Mouse (Mus musculus) forebrain, embryonic 12.5 days (tissue): ENCODE results near the gene Ppfia4. TPM values are rescaled to one million over a fixed set of nuclear protein-coding genes. Genes with fewer than 3 reads are reported as not detected.

Source experiments
- ATAC-seq: fragments of 200-750 bp; cut with Nextera tagmentation; 2 replicates; pipeline ENCODE4 v1.8.0; 2017; ENCODE audit warnings: moderate TSS enrichment; ENCODE audit not compliant: low FRiP score
- H3K27ac ChIP-seq: fragments of 300-500 bp; sonication (generic); 2 replicates; pipeline ENCODE4 v1.5.1; 2016; ENCODE audit warnings: mild to moderate bottlenecking
- H3K27me3 ChIP-seq: fragments of 300-500 bp; sonication (generic); 2 replicates; pipeline ENCODE4 v1.6.1; 2016; ENCODE audit warnings: mild to moderate bottlenecking
- H3K36me3 ChIP-seq: fragments of 300-500 bp; sonication (generic); replicated peaks from 2 replicates; pipeline ENCODE4 v1.6.1; 2016; ENCODE audit warnings: mild to moderate bottlenecking
- H3K4me1 ChIP-seq: fragments of 300-500 bp; sonication (generic); 2 replicates; pipeline ENCODE4 v1.6.1; 2016
- H3K4me2 ChIP-seq: fragments of 300-500 bp; sonication (generic); 2 replicates; pipeline ENCODE4 v1.6.1; 2016; ENCODE audit warnings: mild to moderate bottlenecking, moderate library complexity
- H3K4me3 ChIP-seq: fragments of 300-500 bp; sonication (generic); replicated peaks from 2 replicates; pipeline ENCODE4 v1.5.1; 2016; ENCODE audit warnings: mild to moderate bottlenecking
- H3K9ac ChIP-seq: fragments of 300-500 bp; sonication (generic); 2 replicates; pipeline ENCODE4 v1.6.1; 2016; ENCODE audit warnings: mild to moderate bottlenecking
- H3K9me3 ChIP-seq: fragments of 300-500 bp; sonication (generic); 2 replicates; pipeline ENCODE4 v1.6.1; 2016
- WGBS: fragments of 180-500 bp; shearing (Covaris S2); methylation state at CpG from one replicate; pipeline ENCODE4 v1.1.7; 2016; 5-methylcytosine and 5-hydroxymethylcytosine counted together
- polyA plus RNA-seq: library from polyadenylated mRNA; unstranded; fragments of >200 nt; fragmentation: Nextera tagmentation; extraction: Ambion mirVana; gene quantifications from 2 replicates; pipeline ENCODE4 v1.2.1, GENCODE M21; 2016

The Ppfia4 gene
- polyA plus RNA-seq, 1 experiment from 2014 or later: 3.2 TPM

DNA sequence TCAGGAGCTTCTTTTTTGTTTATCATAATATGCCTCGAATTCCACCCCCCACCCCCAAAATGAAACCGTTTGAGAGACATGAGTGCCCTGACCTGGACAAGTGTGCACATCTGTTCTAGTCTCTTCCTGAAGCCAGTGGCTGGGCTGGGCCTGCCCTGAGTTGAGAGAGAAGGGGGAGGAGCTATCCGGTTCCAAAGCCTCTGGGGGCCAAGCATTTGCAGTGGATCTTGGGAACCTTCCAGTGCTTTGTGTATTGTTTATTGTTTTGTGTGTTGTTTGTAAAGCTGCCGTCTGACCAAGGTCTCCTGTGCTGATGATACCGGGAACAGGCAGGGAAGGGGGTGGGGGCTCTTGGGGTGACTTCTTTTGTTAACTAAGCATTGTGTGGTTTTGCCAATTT, 40.7 kb downstream of the Ppfia4 start:
- WGBS: 23% methylated on average over 5 of the region's 5 CpGs
- ATAC-seq: no peak
- no peaks in the 10 kb centered on the region for H3K9me3 ChIP-seq
- no peak overlapping the region for H3K27ac ChIP-seq
- no peak overlapping the region for H3K9ac ChIP-seq
- H3K4me3 ChIP-seq: no peak overlapping the region
- H3K36me3 ChIP-seq: no peaks in the 10 kb centered on the region
- peaks cover 5% of the 10 kb centered on the region for H3K27me3 ChIP-seq
- no peak overlapping the region for H3K4me2 ChIP-seq
- peaks cover 16% of the 10 kb centered on the region for H3K4me1 ChIP-seq

- no peak overlapping the region for H3K9ac ChIP-seq
- ATAC-seq: no peak
- no peak overlapping the region for H3K4me2 ChIP-seq
- no peak overlapping the region for H3K4me3 ChIP-seq
- no peaks in the 10 kb centered on the region for H3K9me3 ChIP-seq
- H3K36me3 ChIP-seq: no peaks in the 10 kb centered on the region
- H3K4me1 ChIP-seq: peaks cover 16% of the 10 kb centered on the region
- 79% methylated on average over 8 of the region's 8 CpGs for WGBS
- H3K27me3 ChIP-seq: no peaks in the 10 kb centered on the region
- no peak overlapping the region for H3K27ac ChIP-seq
Observed at GRCm38 (mm10) chr1:134291555-134291954, 41.2 kb downstream of the Ppfia4 start.

- no peak for ATAC-seq
- WGBS: 63% methylated on average over 5 of the region's 5 CpGs
- H3K27ac ChIP-seq: no peak overlapping the region
Observed at GRCm38 (mm10) chr1:134290909-134291308, 41.8 kb downstream of the Ppfia4 start.

DNA sequence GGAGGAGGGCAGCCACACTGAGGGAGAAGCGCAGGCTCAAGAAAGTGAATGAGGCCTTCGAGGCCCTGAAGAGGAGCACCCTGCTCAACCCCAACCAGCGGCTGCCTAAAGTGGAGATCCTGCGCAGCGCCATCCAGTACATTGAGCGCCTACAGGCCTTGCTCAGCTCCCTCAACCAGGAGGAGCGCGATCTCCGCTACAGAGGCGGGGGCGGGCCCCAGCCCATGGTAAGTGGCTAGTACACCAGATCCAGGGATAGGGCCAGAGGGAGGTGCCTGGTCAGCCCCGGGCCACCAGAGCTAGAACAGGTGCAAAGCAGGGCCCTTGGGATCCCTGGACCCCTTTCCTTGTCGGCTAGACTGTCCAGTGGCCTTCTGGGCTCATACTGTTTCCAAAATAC, 42.4 kb downstream of the Ppfia4 start:
- Histone ChIP-seq H3K27ac (no peak overlapping the region), H3K4me2 (no peak overlapping the region), H3K4me1 (peaks cover 16% of the 10 kb centered on the region), H3K36me3 (no peaks in the 10 kb centered on the region), H3K9ac (no peak overlapping the region), H3K4me3 (no peak overlapping the region), H3K9me3 (no peaks in the 10 kb centered on the region), H3K27me3 (no peaks in the 10 kb centered on the region)
- WGBS: 92% methylated on average over 13 of the region's 13 CpGs
- ATAC-seq: no peak

More at GRCm38 (mm10) chr1:134290909-134291308, 41.8 kb downstream of the Ppfia4 start:
- H3K36me3 ChIP-seq: no peaks in the 10 kb centered on the region
- H3K9ac ChIP-seq: no peak overlapping the region
- no peak overlapping the region for H3K4me3 ChIP-seq
- H3K4me2 ChIP-seq: no peak overlapping the region
- H3K4me1 ChIP-seq: peaks cover 16% of the 10 kb centered on the region
- H3K27me3 ChIP-seq: no peaks in the 10 kb centered on the region
- no peaks in the 10 kb centered on the region for H3K9me3 ChIP-seq

GRCm38 (mm10) chr1:134289598-134290099, 43.1 kb downstream of the Ppfia4 start, which contains the start of gene Myog:
Gene Myog, plus strand, starts transcription at chr1:134289989.
- no peaks in the 10 kb centered on the region for H3K9me3 ChIP-seq
- no peak within 1 kb of the TSS for H3K4me2 ChIP-seq
- H3K27ac ChIP-seq: no peak within 1 kb of the TSS
- H3K4me3 ChIP-seq: no peak within 1 kb of the TSS
- H3K36me3 ChIP-seq: no peaks in the 10 kb centered on the region
- H3K4me1 ChIP-seq: peaks cover 16% of the 10 kb centered on the region
- ATAC-seq: no peak
- 59% methylated on average over 11 of the region's 11 CpGs for WGBS
- no peaks in the 10 kb centered on the region for H3K27me3 ChIP-seq
- H3K9ac ChIP-seq: no peak within 1 kb of the TSS

DNA sequence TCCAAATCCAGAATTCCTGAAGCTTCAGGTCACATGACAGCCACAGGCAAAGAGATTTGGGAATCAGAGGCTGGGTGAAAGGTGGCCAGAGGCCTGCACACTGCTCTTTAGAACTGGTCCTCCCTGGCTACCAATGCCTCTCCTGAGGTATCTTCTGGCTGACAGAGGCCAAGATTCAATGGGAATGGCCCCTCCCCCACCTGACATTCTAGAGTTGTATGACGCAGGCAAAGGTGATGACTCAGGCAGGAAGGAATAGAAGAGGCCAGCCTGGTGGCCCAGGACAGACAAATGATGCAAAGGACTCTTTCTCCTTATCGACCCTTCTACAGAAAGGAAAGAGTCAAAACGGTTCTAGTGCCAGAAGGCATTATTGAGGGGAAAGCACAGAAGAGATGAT, 44.5 kb downstream of the Ppfia4 start:
- 75% methylated on average over 3 of the region's 3 CpGs for WGBS
- no peak for ATAC-seq
- no peak overlapping the region for H3K9ac ChIP-seq

GRCm38 (mm10) chr1:134285458-134286120, 47.1 kb downstream of the Ppfia4 start:
- no peak overlapping the region for H3K4me3 ChIP-seq
- H3K4me1 ChIP-seq: peaks cover 6% of the 10 kb centered on the region
- no peaks in the 10 kb centered on the region for H3K36me3 ChIP-seq
- no peak overlapping the region for H3K4me2 ChIP-seq
- H3K9me3 ChIP-seq: no peaks in the 10 kb centered on the region
- ATAC-seq: no peak
- no peak overlapping the region for H3K9ac ChIP-seq
- H3K27me3 ChIP-seq: no peaks in the 10 kb centered on the region
- 61% methylated on average over 10 of the region's 10 CpGs for WGBS
- H3K27ac ChIP-seq: no peak overlapping the region

More for the DNA sequence above, 44.5 kb downstream of the Ppfia4 start:
- no peak overlapping the region for H3K27ac ChIP-seq
- no peaks in the 10 kb centered on the region for H3K27me3 ChIP-seq
- no peak overlapping the region for H3K4me3 ChIP-seq
- no peaks in the 10 kb centered on the region for H3K36me3 ChIP-seq
- H3K4me1 ChIP-seq: peaks cover 16% of the 10 kb centered on the region
- no peaks in the 10 kb centered on the region for H3K9me3 ChIP-seq
- H3K4me2 ChIP-seq: no peak overlapping the region

- WGBS: 52% methylated on average over 1 of the region's 1 CpGs
- ATAC-seq: no peak
Observed at GRCm38 (mm10) chr1:134283108-134283507, 49.6 kb downstream of the Ppfia4 start.

GRCm38 (mm10) chr1:134282342-134282741, 50.4 kb downstream of the Ppfia4 start:
- 86% methylated on average over 3 of the region's 3 CpGs for WGBS
- no peaks in the 10 kb centered on the region for H3K27me3 ChIP-seq
- H3K9ac ChIP-seq: no peak overlapping the region
- H3K27ac ChIP-seq: no peak overlapping the region
- no peaks in the 10 kb centered on the region for H3K4me1 ChIP-seq
- ATAC-seq: no peak
- no peak overlapping the region for H3K4me2 ChIP-seq
- no peaks in the 10 kb centered on the region for H3K36me3 ChIP-seq
- no peaks in the 10 kb centered on the region for H3K9me3 ChIP-seq
- no peak overlapping the region for H3K4me3 ChIP-seq

More at GRCm38 (mm10) chr1:134283108-134283507, 49.6 kb downstream of the Ppfia4 start:
- Histone ChIP-seq H3K4me2 (no peak overlapping the region), H3K36me3 (no peaks in the 10 kb centered on the region), H3K27ac (no peak overlapping the region), H3K4me3 (no peak overlapping the region), H3K9me3 (no peaks in the 10 kb centered on the region), H3K9ac (no peak overlapping the region), H3K4me1 (no peaks in the 10 kb centered on the region), H3K27me3 (no peaks in the 10 kb centered on the region)

- Histone ChIP-seq H3K4me3 (no peak overlapping the region), H3K9me3 (no peaks in the 10 kb centered on the region), H3K27me3 (no peaks in the 10 kb centered on the region), H3K36me3 (no peaks in the 10 kb centered on the region), H3K27ac (no peak overlapping the region), H3K4me2 (no peak overlapping the region), H3K9ac (no peak overlapping the region), H3K4me1 (no peaks in the 10 kb centered on the region)
- ATAC-seq: no peak
- 68% methylated on average over 4 of the region's 4 CpGs for WGBS
Observed at GRCm38 (mm10) chr1:134281563-134281962, 51.2 kb downstream of the Ppfia4 start.

- ATAC-seq: no peak
- Histone ChIP-seq H3K9ac (no peak overlapping the region), H3K27ac (no peak overlapping the region), H3K27me3 (no peaks in the 10 kb centered on the region), H3K4me1 (no peaks in the 10 kb centered on the region), H3K36me3 (no peaks in the 10 kb centered on the region), H3K4me2 (no peak overlapping the region), H3K9me3 (no peaks in the 10 kb centered on the region), H3K4me3 (no peak overlapping the region)
- WGBS: 72% methylated on average over 5 of the region's 5 CpGs
Observed at GRCm38 (mm10) chr1:134280174-134280573, 52.6 kb downstream of the Ppfia4 start.

GRCm38 (mm10) chr1:134276823-134277222, 55.9 kb downstream of the Ppfia4 start:
- ATAC-seq: no peak
- Histone ChIP-seq H3K9me3 (no peaks in the 10 kb centered on the region), H3K4me1 (no peaks in the 10 kb centered on the region), H3K27ac (no peak overlapping the region), H3K4me2 (no peak overlapping the region), H3K36me3 (no peaks in the 10 kb centered on the region), H3K9ac (no peak overlapping the region), H3K4me3 (no peak overlapping the region), H3K27me3 (no peaks in the 10 kb centered on the region)
- WGBS: 83% methylated on average over 7 of the region's 7 CpGs
